Mouse (Mus musculus) megakaryocyte-erythroid progenitor cell, adult 5 weeks (primary cell): ENCODE results near the gene Gm3095. TPM values are rescaled to one million over a fixed set of nuclear protein-coding genes. Genes with fewer than 3 reads are reported as not detected.

Source experiments
- polyA plus RNA-seq: library from polyadenylated mRNA; stranded (reverse); fragments of >175 nt; gene quantifications from 2 replicates; pipeline ENCODE4 v1.2.3, GENCODE M21; 2012

Gm3095 gene
- not detected in 2 replicates for polyA plus RNA-seq

DNA sequence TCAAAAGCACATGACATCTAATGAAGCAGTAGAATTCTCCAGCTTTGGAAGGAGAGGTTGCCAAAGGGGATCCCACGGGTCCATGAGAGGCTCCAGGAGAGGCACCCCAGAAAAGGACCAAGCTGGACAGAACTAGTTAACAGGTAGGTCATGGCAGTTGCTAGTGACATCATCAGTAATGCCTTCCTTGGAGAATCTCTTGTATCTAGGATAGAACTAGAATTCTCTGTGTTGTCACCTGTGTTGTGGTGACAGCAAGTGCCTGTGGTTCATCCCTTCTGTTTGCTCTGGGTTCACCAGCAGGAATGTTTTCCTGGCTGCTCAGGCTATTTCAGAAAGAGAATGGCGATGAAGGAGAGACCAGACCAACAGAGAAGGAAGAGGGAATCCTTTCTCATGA is at the start of gene Gm3095:
Gene Gm3095, plus strand, starts transcription at position 301 of the 400 bp plus-strand sequence.

GRCm38 (mm10) chr14:3931456-3931855 is 31.9 kb upstream of the Gm3095 start, which contains the start of gene Gm3029:
Gene Gm3029, plus strand, starts transcription at chr14:3931756.

GRCm38 (mm10) chr14:3998094-3998493 is 34.7 kb downstream of the Gm3095 start, which contains the start of gene Gm3099:
Gene Gm3099, plus strand, starts transcription at chr14:3998394.

Other genes with a start within 250 kb of the Gm3095 start
- not detected in 2 replicates for gene Gm3002, start 153.5 kb upstream of the Gm3095 start, polyA plus RNA-seq
- 0.03 TPM in 1 of 2 replicates, not detected in the other for gene Gm3033, start 117.3 kb upstream of the Gm3095 start, polyA plus RNA-seq
- gene Gm2916, start 79.4 kb upstream of the Gm3095 start, polyA plus RNA-seq, result not detected in 2 replicates
- gene Gm3029, start 31.8 kb upstream of the Gm3095 start, polyA plus RNA-seq, result not detected in 2 replicates
- not detected in 2 replicates for gene Gm3099, start 34.8 kb downstream of the Gm3095 start, polyA plus RNA-seq
- 0.04 TPM in 1 of 2 replicates, not detected in the other for gene Gm5796, start 60.4 kb downstream of the Gm3095 start, polyA plus RNA-seq
- gene Gm3115, start 120.6 kb downstream of the Gm3095 start, polyA plus RNA-seq, result not detected in 2 replicates
- not detected in 2 replicates for gene Gm8108, start 147.0 kb downstream of the Gm3095 start, polyA plus RNA-seq
- gene Gm3127, start 201.5 kb downstream of the Gm3095 start, polyA plus RNA-seq, result not detected in 2 replicates
- gene Gm2974, start 219.0 kb downstream of the Gm3095 start, polyA plus RNA-seq, result not detected in 2 replicates